Mouse (Mus musculus): ENCODE measurements around the gene Pi4k2b.
A peak's percentile ranks its signal among the peaks of the same experiment; 100 is the strongest.

The Pi4k2b gene

DNA sequence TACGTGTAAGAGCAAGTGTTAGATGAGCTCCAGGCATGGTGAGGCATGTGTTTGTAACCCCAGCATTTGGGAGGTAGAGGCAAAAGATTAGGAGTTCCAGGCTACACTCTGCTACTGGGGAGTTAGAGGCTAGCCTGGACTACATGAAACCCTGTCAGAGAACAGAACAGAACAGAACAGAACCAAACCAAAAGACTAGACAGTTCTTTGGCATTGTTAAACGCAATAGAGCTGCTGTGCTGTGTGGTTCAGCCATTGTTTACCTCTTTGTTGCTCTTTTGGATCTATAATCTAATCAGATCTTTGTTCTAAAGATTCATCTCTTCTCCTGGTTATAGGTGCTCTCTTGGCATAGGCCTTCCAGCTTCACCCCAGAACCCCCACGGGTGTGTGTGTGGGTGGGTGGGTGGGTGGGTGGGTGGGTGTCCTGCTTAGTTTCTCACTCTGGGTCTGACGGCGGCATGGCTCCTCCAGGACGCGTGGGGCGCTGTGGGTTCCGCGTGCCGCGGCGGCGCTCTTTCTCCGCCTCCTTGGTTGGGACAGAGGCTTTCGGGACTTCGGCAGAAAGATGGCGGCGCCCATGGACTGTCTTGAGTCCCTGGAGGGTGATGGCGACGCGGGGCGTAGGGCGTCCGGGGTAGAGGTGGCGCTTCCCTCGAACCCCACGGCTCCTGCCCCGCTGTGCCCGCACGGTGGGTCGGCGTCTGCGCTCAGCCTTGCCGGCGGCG, 41.3 kb downstream of the Pi4k2b start:
- DNase-seq = peak; percentile 94

DNA sequence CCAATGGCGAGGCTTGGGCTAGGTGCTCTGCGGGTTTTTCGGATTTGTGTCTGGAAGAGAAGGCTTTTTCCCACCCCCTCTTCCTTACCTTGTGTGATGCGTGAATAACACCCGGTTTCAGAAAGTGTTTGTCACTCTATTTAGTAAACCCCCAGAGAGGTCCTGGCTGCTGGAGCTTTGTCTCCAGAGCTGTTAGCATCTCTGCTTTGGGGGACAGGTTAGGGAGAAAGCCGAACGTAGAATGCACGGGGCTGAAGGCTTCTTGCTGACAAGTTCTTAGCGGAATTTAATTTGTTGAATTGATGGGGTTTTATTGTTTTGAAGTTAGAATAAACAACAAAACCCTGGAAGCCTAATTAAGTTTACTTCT, 41.9 kb downstream of the Pi4k2b start:
- no peak for DNase-seq

DNA sequence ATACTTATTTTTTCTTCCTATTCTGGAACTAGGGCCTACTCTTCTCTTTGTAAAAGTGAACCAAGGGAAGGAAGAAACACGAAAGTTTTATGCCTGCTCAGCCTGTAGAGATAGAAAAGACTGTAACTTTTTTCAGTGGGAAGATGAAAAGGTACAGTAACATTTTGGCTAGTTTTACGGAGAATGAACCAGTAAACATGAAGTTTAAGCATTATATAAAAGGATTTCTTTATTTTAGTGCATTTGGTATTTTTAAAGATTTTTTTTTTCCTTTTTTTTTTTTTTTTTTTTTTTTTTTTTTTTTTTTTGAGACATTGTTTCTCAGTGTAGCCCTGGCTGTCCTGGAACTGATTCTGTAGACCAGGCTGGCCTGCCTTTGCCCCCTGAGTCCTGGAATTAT, 42.6 kb downstream of the Pi4k2b start:
- DNase-seq = no peak

DNA sequence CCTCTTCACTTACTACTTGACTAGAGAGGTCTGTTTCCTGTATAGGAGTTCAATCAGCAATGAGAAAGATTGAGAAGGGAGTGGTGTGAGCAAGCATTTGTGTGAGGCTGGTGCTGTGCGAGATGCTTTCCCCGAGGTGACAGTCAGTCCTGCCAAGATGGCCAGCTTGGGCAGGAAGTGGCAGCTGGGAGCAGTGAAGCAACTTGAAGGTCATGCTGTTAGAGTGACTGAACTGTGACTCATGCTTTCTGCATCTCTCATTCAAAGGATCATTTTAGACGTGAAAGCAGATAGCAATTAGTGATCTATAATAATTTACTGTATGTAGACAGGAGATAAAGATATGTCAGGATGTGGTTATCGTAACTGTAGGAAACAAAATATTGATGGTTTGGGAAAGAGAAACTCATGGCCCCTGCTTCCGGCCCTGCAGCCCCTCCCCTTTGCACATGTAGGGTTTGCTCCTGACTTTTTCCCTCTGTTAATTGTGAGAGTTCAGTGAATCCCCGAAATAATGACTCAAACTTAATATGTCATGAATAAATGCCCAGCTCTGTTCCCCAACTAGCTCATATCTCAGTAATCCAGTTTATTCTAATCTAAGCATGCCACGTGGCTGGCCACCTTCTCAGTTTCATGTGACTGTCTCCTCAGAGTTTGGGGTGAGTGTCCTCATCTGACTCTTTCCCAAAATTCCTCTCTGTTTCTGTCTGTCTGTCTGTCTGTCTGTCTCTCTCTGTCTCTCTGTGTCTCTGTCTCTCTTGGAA, 45.4 kb downstream of the Pi4k2b start:
- no peak for DNase-seq

DNA sequence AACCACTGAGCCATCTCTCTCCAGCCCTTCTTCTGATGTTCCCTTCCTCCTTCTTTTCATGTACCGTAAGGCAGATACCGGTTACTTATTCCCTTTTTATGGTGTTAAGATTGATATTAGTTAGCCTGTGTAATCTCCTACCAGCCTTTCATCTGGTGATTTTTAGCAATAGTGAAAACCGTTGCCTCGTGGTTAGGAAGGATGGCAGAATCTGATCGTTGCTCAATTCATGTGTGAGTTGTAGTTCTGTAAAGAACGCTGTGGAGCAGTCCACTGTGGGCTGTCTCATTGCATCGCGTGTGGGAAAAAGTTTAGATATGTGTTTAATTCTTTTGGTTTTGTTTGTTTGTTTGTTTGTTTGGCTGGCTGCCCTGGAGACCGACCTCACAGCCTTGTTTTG, 51.9 kb downstream of the Pi4k2b start:
- DNase-seq = no peak

DNA sequence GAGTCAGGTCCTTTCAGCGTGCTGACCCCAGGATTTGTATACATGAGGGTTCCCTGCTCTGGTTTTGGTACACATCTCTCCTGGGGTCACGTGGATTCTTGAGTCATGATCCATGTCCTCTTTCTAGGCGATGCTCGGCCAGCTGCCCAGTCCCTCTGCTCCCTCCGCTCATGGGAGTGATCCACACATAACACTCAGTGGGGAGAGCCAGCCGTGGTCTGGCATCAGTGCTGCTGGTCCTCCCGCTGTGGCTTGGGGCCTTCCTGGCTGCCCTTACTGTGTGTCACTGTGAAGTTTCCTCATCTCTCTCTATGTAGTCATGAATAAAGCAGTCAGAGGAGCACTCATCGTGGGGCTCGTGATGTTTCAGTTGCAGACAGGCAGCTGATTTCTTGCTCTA, 52.7 kb downstream of the Pi4k2b start:
- DNase-seq = no peak

DNA sequence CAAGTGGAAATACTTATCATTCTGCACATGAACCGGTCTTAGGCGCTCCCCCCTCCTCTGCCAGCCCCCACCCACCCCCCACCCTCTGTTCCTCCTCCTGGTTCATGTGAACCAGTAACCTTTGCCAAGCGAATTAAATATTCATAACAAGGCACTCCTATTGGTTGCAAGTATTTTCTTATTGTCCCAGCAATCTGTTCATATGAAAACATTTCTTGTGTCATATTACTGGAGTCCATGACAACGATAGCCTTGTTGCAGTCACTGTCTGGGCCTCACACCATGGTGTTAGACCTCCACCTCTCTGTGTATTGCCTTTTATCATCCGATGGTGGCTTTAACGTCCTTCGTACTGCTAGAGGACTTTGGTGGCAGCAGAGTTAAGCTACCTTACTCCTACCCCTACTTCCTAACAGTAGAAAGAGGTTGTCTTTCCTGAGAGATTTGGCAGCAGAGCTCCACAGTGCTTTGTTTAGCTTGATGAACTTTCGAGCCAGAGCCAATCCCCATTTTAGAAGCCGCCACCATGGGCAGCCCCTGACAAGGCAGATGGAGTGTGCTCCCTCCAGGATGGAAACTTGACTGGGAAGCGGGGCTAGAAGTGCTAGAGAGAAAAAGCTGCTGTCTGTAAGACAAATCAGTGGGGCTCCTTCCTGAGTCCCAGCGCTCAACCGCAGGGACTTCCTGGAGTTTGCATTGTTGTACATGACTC, 58.1 kb downstream of the Pi4k2b start:
- DNase-seq = no peak

DNA sequence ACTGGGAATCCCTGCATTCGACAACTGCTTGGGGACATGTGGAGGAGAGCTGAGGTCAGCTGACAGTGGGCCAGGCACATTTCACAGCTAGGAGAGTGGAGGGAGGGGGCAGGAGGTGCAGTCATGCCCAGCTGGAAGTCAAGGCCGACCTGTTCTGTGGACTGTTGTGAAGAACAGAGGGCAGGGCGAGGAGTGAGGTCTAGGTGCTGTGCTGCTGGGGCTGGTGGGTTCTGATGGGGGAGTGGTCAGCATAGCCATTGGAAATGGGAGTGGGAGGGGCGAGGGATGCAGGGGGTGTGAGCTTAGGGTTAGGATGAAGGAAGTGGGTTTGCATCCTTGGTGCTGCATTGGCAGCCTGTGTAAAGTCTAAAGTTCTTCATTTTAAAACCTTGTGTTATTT, 64.4 kb downstream of the Pi4k2b start:
- no peak for DNase-seq

DNA sequence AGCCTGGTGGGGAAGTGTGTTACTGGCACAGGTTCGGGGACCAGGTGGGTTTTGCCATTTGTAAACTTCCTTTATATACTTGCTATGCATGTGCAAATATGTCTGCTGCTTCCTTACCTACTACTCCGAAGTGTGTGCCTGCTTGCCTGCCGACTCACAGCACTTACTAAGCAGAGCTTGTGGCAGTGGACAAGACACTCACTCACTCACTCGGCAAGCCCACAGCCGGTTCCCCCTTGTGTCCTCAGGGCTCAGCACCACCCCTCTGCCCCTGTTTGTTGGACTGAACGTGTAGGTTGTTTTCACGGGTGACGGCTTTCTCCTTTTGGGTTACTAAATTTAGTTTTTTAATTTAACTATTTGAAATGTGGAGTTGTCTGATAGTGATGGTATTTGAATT, 65.0 kb downstream of the Pi4k2b start:
- no peak for DNase-seq

DNA sequence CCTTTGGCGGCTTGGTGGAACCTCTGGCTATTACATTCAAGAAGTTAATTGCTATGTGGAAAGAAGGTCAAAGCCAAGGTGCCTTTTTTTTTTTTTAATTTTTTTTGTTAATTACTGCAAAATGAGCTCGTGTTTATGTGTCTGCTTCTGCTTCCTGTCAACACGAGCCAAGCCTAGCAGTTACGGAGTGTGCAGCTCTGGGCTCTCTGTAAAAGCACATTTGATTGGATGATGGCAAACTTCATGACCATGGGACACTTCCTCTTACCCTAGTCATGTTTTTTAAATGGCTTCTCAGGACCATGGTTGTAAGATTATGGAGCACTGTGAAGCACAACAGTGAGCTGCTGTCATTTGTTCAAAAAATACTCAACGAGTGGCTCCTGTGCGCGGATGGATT, 65.7 kb downstream of the Pi4k2b start:
- DNase-seq = peak; percentile 2

DNA sequence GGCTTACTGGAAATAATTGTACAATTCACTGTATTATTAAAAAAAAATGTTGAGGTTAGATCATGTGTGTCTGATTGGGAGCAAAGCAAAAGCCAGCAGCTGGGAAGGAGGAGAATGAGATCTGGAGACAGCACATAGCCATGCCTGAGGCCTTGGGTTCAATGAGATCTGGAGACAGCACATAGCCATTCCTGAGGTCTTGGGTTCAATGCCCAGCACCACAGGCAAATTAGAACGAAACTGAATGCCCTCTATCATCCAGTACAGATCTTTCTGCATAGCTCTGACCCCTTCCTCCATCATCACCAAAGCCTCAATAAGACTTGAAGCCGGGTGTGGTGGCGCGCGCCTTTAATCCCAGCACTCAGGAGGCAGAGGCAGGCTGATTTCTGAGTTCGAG, 69.1 kb downstream of the Pi4k2b start:
- DNase-seq = no peak

DNA sequence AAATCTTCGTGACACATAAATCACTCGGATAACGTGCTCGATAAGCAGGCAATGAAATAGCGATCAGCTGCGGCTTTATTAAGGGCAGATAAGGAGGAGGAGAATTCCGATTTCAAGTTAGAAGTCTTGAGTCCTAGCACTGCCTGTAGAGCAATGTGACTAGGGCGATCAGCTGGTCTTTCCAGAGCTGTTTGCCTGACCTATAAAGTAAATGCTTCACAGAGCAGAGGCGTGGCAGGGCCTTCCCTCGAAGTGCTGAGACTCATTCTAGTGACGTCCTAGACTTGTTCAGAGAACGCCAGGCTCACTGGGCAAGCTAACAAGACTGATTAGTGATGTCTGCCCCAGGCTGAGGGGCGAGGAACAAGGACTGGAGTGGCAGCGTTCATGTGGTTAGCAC, 69.7 kb downstream of the Pi4k2b start:
- no peak for DNase-seq

DNA sequence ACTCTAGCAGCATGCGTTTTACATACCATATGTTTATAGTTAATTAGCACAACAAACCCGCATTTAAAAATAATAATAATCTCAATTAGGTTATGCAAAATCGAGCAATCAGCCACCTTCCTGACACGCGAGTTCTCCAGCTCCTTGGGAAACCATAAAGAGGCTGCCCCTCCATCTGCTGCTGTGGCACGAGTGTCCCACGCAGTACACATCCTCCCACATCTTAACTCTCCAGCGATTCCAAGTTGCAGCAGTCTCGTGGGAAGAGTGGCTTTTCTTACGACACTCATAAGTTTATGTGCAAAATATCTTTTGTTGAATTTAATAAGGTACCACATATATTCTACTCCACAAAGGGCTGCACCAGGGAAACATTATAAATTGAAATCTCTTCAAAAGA, 71.1 kb downstream of the Pi4k2b start:
- DNase-seq = no peak

DNA sequence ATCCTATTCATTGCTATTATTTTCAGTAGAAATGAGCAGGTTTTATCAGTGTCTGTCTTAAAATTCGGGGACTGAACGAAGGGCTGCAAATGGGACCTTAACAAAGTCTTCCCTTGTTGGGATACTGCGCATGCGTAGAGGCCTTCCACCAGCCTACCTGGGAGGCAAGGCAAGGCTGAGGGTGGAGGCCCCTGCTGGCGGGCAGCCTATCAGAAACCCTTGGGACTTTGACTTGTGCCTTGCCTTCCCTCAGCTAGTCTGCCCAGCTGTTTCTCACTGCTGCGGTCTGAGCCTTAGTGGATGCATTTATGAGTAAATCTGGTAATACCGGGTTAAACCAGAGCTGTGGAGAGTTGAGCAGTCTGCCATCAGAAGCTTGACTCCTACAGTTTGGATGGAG, 71.9 kb downstream of the Pi4k2b start:
- no peak for DNase-seq

DNA sequence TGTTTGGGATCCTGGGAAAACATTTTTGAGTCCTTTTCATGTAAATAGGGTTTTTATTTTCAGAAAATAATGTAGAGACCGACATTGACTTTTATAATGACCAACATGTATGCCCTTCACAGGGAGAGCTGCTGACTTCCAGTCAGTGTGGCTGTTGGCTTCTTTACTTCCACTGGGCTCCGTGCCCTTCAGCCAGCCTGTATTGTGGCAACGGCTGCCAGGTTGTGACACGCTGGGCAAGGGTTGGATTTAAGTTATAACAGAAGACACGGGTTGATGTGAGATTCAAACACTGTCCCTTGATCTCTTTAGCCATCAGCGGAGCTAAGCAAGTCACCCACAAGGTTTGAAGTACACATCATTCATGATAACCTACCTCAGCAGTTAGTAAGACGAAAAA, 77.3 kb downstream of the Pi4k2b start:
- no peak for DNase-seq

All from embryo, embryonic 11 days (tissue).